Mouse (Mus musculus) adrenal gland (tissue): ENCODE measurements around the gene Myh9.
"Not testable (repeated sequence)": the region's sequence is repeated elsewhere in the genome, so short reads cannot be mapped to it uniquely, and the experiment has no call there.

Source experiments
- intact Hi-C: fragments of 180-260 bp; cut with DNase I; formaldehyde crosslinking; loops from one replicate; pipeline ENCODE4 v1.15.1; 2025

Gene Myh9

DNA sequence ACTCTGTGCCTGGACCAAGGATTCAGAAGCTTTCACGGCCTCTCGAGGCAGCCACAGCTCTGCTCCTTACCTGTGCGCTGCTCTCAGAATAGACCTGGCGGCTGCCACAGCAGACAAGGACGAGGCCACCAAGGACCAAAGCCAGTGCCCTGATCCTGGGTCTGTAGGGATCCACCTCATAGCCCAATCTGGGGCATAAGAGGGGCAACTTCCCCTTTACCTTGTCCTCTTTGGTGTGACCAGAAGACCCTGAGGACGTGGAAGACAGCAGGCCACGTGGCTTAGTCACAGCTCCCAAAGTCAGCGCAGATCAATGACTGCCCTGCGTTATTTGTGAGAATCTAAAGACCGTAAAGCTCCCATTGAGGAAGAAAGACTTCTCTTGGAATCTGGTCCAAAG lies 109.1 kb downstream of the Myh9 start:
- intact Hi-C loops: not testable (repeated sequence)

DNA sequence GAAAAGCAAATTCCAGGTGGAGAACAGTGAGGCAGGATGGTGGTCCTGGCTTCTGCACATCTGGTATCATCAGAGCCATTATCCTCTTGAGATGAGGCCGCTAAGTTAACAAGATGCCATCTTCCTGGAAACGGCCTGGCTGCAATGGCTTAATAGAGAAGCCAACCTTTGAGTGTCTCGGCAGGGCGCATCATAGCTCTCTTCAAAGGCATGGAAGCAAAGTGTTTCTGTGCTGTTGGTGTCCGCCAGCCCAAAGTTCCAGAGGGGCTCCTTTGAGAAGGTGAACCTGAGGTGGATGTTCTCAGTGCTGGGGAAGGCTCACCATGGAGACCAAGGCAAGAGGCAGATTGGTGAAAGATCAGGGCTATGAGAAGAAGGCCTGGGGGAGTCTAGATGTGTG lies 110.4 kb downstream of the Myh9 start:
- intact Hi-C loops: no loop called here

DNA sequence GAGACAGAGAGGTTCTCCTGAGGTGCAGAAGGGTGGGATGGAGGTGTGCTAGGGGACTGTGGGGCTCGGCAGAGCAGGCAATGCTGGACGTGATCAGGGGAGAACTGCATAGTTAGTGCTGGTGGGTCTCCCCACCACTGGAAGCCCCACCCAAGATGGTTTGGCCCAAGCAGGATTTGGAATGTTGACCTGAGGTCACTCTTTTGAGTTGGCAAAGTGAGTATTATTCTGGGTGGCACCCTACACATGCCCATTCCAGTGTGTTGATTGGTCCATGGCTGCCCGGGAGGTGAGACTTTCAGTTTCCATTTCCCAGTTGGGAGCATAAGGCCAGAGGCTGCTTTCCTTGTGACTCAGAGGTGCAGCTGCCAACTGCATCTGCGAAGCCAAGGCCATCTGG lies 113.2 kb downstream of the Myh9 start, which contains the start of gene Apol9b:
TSS of gene Apol9b (plus strand) at position 301 of the 400 bp plus-strand sequence.
- intact Hi-C loops: not testable (repeated sequence)

DNA sequence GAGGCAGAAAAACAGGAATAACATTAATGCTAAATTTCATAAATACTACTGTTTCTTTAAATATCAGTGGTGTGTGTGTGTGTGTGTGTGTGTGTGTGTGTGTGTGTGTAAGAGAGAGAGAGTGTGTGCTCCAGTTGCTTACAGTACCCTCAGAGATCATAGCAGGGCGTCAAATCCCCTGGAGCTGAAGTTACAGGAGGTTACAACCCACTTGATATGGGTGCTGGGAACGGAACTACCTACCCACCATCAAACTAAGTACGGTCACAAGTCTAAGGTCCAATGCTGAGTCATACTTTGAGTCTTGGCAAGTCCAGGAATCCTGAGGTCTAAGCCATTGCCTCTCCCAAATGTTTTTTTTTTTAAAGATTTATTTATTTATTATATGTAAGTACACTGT lies 114.2 kb downstream of the Myh9 start:
- intact Hi-C loops: not testable (repeated sequence)

DNA sequence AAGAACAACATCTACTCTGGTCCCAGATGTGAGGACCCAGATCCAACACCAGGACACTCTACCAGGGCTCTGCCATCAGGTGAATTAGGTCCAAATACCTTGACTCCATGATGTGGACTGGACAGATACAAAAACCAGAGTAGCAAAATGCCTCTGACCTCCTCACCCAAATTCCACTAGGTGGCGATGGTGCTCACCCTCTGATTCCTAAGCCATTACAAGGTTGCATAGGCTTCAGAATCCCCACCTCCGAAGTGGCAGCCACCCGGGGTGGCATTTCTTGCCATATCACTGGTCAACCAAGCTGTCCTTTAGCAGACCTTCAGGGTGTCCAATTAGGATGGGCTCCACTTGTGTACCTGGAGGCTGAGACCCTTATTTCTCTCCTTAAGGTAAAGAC lies 114.8 kb downstream of the Myh9 start:
- intact Hi-C loops: not testable (repeated sequence)

DNA sequence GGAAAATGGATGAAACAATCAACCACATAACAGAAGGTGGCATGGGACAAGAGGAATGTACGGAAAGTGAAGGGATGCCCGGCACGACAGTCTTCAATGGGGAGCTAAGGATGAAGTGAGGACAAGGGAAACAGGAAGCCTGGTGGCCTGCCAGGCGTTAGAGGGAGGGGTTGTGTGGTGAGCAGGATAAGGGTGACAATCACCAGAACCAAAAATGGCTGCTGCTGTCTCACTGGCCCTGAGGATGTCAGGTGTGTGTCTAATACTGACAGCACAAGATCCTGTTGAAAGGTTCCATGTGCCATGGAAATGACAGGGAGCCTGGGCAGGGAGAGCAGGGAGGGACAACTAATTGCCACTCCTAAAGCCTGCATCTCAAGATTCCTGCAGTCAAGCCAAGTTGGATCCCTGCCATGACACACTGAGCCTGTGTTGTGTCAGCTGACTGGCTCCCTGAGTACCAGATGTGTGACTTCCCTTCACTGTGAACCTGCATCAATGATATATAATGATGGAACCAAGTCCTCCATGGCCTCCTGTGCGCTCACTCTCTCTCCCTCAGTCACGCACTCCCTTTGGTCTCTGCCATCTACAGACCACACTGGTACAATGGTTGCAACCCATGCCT lies 116.5 kb downstream of the Myh9 start:
- intact Hi-C loops: not testable (repeated sequence)

DNA sequence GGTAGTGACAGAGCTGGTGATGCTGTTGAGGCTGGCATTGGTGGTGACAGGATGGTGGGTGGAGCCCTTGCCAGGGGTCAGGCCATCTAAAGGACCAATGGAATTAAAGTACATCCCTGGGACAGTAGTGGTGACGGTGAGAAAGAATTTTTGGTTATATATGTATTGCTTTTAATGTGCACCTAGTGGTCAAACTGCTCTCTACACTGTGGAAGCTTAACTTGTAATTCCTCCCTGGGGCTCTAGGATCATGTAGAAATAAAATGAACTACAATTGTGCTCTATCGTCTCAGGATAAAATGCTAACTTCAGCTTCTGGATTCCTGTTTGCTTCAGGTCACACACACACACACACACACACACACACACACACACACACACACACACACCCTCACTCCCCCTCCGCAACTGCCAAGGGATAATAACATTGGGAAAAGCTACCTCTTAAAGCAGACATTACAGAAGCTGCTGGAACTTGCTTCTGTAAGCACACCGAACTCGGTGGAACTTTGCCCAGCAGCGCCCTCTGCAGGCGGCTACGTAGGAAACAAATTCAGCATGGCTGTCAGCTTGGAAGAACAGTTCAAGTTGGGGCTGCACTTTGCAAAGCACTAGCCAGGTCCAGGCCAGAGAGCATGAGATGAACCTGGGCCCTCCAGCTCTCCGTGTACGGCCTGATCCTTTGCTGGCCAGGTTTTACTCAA lies 117.6 kb downstream of the Myh9 start:
- intact Hi-C loops: not testable (repeated sequence)

DNA sequence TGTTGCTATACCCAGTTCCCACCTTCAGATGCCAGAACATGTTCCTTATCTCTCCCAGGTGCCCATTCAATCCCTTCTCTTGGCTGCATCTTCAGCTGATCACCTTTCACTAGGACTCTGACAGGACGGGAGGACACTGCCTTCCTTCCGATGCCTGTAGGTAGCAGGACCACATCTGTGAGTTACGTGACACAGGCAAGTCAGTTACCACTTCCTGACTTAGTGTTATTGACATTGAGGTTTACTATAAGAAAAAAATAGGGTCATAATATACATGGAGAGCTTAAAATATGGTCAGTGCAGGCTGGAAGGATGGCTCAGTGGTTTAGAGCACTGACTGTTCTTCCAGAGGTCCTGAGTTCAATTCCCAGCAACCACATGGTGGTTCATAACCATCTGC lies 120.5 kb downstream of the Myh9 start:
- intact Hi-C loops: not testable (repeated sequence)

DNA sequence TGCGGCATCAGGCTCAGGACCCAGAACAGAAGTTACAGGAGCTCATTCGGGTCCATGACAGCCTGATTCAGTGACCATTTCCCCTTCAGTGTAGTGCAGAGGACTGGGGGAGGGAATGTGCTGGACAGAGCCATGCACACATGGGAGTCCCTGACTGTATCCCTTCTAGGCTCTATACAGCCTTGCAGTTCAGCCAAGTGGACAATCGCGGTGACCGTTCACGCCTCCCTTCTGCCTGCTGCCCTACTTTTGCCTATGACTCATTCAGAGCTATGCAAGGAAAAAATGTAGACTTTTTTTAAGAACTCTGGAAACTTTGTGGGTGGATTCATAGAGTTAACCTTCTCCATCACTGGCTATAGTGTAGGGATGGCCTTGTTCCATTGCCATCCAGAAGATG lies 123.7 kb downstream of the Myh9 start:
- intact Hi-C loops: loop anchor here (10.0 kb wide), 1 partner anchor 293 kb away; no protein-coding TSS in a partner anchor
